Mouse (Mus musculus): ENCODE measurements around the gene Gm21244. TPM values are rescaled to one million over a fixed set of nuclear protein-coding genes. Genes with fewer than 3 reads are reported as not detected.

The Gm21244 gene
- not detected for polyA plus RNA-seq (2017; shearing (Covaris generic))

DNA sequence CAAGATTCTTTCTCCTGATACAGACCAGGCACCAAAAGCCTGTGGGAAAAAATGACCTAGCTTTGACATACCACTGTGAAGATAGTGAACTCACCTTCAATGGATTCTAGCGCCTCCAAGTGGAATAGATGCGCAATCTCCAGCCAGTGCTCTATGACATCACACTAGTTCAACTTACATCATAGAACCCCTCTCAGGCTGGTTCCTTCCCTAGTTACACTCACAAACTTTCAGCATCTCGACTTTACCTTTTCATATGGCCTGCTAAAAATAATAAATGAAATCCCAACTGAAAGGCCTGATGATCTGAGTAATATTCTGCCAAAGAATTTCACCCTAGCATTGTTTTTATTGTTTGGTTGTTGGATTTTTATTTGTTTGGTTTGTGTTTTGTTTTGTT is at the start of gene Gm21244:
TSS of gene Gm21244 (minus strand) at position 101 of the 400 bp plus-strand sequence.

Other genes with a start within 250 kb of the Gm21244 start
- not detected for gene Gm28998, start 84.5 kb upstream of the Gm21244 start, polyA plus RNA-seq (2017; shearing (Covaris generic))
- not detected for gene Gm21788, start 235.7 kb upstream of the Gm21244 start, polyA plus RNA-seq (2017; shearing (Covaris generic))